In the genomic region with DNA sequence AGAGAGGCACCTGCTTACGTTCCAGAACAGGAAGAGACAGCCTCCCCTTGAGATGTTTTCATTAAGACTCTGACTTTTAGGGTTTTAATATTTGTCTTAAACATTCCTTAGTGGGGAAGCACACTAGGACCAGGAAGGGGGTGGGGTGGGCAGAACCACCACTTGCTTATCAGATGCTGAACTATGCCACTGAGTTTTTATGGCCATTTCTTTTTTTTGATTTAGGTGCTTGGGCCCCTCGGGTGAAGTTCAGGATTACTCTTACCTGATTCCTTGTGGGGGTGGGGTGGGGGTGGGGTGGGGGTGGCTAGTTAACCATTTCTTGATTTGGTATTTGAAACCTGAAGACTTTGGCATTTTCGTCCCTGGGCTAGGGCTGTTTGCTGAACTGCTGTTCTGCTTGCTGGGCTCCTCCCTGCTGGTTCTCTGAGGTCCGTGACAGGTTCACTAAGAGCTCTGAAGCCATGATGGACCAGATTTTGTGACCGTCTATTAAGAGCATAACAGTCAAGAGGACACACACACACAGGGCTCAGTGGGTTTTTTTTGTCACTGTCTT, we compare ENCODE assay signal across 21 mouse cellular contexts.
"Had no signal": no experiment of that assay in that cellular context is flagged by ENCODE, and none has a peak within 500 bp of the region (broad histone marks: within the 10 kb centered on the region; RNA-seq: fewer than 3 reads in every experiment).

No protein-coding gene starts in this region.

- H3K9me3 ChIP-seq: liver, embryonic 15.5 days; lung, embryonic 15.5 days; midbrain, embryonic 12.5 days; midbrain, embryonic 15.5 days; neural tube, embryonic 12.5 days; neural tube, embryonic 15.5 days had no signal

- H3K27me3 ChIP-seq: liver, embryonic 15.5 days; lung, embryonic 15.5 days; midbrain, embryonic 12.5 days; midbrain, embryonic 15.5 days; neural tube, embryonic 12.5 days; neural tube, embryonic 15.5 days had no signal

- H3K4me2 ChIP-seq: liver, embryonic 11.5 days; liver, embryonic 15.5 days; lung, embryonic 15.5 days; midbrain, embryonic 12.5 days; midbrain, embryonic 15.5 days; neural tube, embryonic 12.5 days; neural tube, embryonic 15.5 days had no signal

- DNase-seq: kidney, postnatal 25 days; layer of hippocampus, adult 9-11 months; lung, adult 18-20 months; lung, postnatal 14 days; right cerebral cortex, adult 18-20 months; right cerebral cortex, postnatal 14 days; right cerebral cortex, postnatal 4 days; thymus, adult 2 months; thymus, postnatal 14 days; thymus, postnatal 4 days had no signal

- H3K27ac ChIP-seq: layer of hippocampus, adult 2 months; liver, embryonic 15.5 days; lung, embryonic 15.5 days; macrophage; midbrain, embryonic 12.5 days; midbrain, embryonic 15.5 days; neural tube, embryonic 12.5 days; neural tube, embryonic 15.5 days; stomach, postnatal 0 days had no signal

- H3K9ac ChIP-seq: liver, embryonic 15.5 days; lung, embryonic 15.5 days; midbrain, embryonic 12.5 days; midbrain, embryonic 15.5 days; neural tube, embryonic 12.5 days; neural tube, embryonic 15.5 days had no signal

- H3K36me3 ChIP-seq: liver, embryonic 15.5 days; lung, embryonic 15.5 days; midbrain, embryonic 12.5 days; midbrain, embryonic 15.5 days; neural tube, embryonic 12.5 days; neural tube, embryonic 15.5 days had no signal

- H3K4me1 ChIP-seq: neural tube, embryonic 12.5 days had no signal

- H3K4me3 ChIP-seq: layer of hippocampus, adult 2 months; liver, embryonic 15.5 days; lung, embryonic 15.5 days; midbrain, embryonic 12.5 days; midbrain, embryonic 15.5 days; neural tube, embryonic 12.5 days; neural tube, embryonic 15.5 days had no signal

- ATAC-seq: hindbrain, embryonic 16.5 days; midbrain, embryonic 15.5 days had no signal
